Mouse (Mus musculus) hindbrain, embryonic 12.5 days (tissue): ENCODE measurements around the gene Ascl4. TPM values are rescaled to one million over a fixed set of nuclear protein-coding genes. Genes with fewer than 3 reads are reported as not detected.

Source experiments
- ATAC-seq: fragments of 200-750 bp; cut with Nextera tagmentation; 2 replicates; pipeline ENCODE4 v1.8.0; 2017; ENCODE audit warnings: moderate TSS enrichment; ENCODE audit not compliant: low FRiP score
- H3K27ac ChIP-seq: fragments of 300-500 bp; sonication (generic); 2 replicates; pipeline ENCODE4 v1.5.1; 2016; ENCODE audit warnings: mild to moderate bottlenecking
- H3K27me3 ChIP-seq: fragments of 300-500 bp; sonication (generic); 2 replicates; pipeline ENCODE4 v1.6.1; 2016; ENCODE audit warnings: mild to moderate bottlenecking
- H3K36me3 ChIP-seq: fragments of 300-500 bp; sonication (generic); 2 replicates; pipeline ENCODE4 v1.6.1; 2016; ENCODE audit warnings: mild to moderate bottlenecking
- H3K4me1 ChIP-seq: fragments of 300-500 bp; sonication (generic); 2 replicates; pipeline ENCODE4 v1.6.1; 2016
- H3K4me2 ChIP-seq: fragments of 300-500 bp; sonication (generic); replicated peaks from 2 replicates; pipeline ENCODE4 v1.6.1; 2016; ENCODE audit warnings: mild to moderate bottlenecking
- H3K4me3 ChIP-seq: fragments of 300-500 bp; sonication (generic); 2 replicates; pipeline ENCODE4 v1.5.1; 2016; ENCODE audit warnings: mild to moderate bottlenecking
- H3K9ac ChIP-seq: fragments of 300-500 bp; sonication (generic); 2 replicates; pipeline ENCODE4 v1.6.1; 2016; ENCODE audit warnings: mild to moderate bottlenecking, moderate library complexity
- H3K9me3 ChIP-seq: fragments of 300-500 bp; sonication (generic); replicated peaks from 2 replicates; pipeline ENCODE4 v1.6.1; 2016; ENCODE audit warnings: mild to moderate bottlenecking
- WGBS: fragments of 180-500 bp; shearing (Covaris S2); methylation state at CpG from one replicate; pipeline ENCODE4 v1.1.7; 2016; 5-methylcytosine and 5-hydroxymethylcytosine counted together
- polyA plus RNA-seq: library from polyadenylated mRNA; unstranded; fragments of >200 nt; fragmentation: Nextera tagmentation; extraction: Ambion mirVana; gene quantifications from 2 replicates; pipeline ENCODE4 v1.2.1, GENCODE M21; 2016

Gene Ascl4
- polyA plus RNA-seq = 0.53 and 0.59 TPM in 2 replicates

GRCm38 (mm10) chr10:85927676-85928445, at the start of gene Ascl4:
Gene Ascl4, plus strand, starts transcription at chr10:85927681.
- Histone ChIP-seq H3K27me3 (peaks cover 27% of the 10 kb centered on the region), H3K4me3 (peak within 1 kb of the TSS; percentile 57), H3K9ac (peak within 1 kb of the TSS; percentile 64), H3K4me2 (peak within 1 kb of the TSS; percentile 91), H3K27ac (no peak within 1 kb of the TSS), H3K9me3 (no peaks in the 10 kb centered on the region), H3K36me3 (no peaks in the 10 kb centered on the region), H3K4me1 (peaks cover 13% of the 10 kb centered on the region)
- ATAC-seq = peak; percentile 7; the same call in 1 of the 2 replicates
- 2% methylated on average over 23 of the region's 23 CpGs for WGBS

- 91% methylated on average over 8 of the region's 8 CpGs for WGBS
- H3K4me1 ChIP-seq = no peaks in the 10 kb centered on the region
- H3K27me3 ChIP-seq = no peaks in the 10 kb centered on the region
- H3K9ac ChIP-seq = no peak overlapping the region
- no peak overlapping the region for H3K27ac ChIP-seq
- no peak overlapping the region for H3K4me2 ChIP-seq
- no peak for ATAC-seq
- no peaks in the 10 kb centered on the region for H3K9me3 ChIP-seq
- peaks cover 87% of the 10 kb centered on the region for H3K36me3 ChIP-seq
- no peak overlapping the region for H3K4me3 ChIP-seq
Observed at GRCm38 (mm10) chr10:85879886-85880486, 47.5 kb upstream of the Ascl4 start.

- Histone ChIP-seq H3K27ac (peak within 1 kb of the TSS; percentile 88), H3K27me3 (peaks cover 5% of the 10 kb centered on the region; the same call in 1 of the 2 replicates), H3K9ac (peak within 1 kb of the TSS; percentile 90), H3K9me3 (no peaks in the 10 kb centered on the region), H3K4me1 (peaks cover 16% of the 10 kb centered on the region), H3K4me3 (peak within 1 kb of the TSS; percentile 98), H3K36me3 (peaks cover 24% of the 10 kb centered on the region), H3K4me2 (peak within 1 kb of the TSS; percentile 82)
- under 1% methylated on average over 90 of the region's 90 CpGs for WGBS
- peak; percentile 99 for ATAC-seq
Observed at GRCm38 (mm10) chr10:85916498-85917309, 10.8 kb upstream of the Ascl4 start, which contains the start of gene Prdm4. Gene Prdm4, minus strand, starts transcription at chr10:85917142.

- Histone ChIP-seq H3K36me3 (no peaks in the 10 kb centered on the region), H3K4me3 (peak overlapping the region; percentile 57), H3K9me3 (no peaks in the 10 kb centered on the region), H3K4me2 (peak overlapping the region; percentile 91), H3K4me1 (peaks cover 13% of the 10 kb centered on the region), H3K9ac (peak overlapping the region; percentile 64), H3K27me3 (peaks cover 24% of the 10 kb centered on the region), H3K27ac (no peak overlapping the region)
- ATAC-seq = peak; percentile 90
- WGBS = under 1% methylated on average over 63 of the region's 63 CpGs
Observed at GRCm38 (mm10) chr10:85928499-85929207, 1.2 kb downstream of the Ascl4 start.

GRCm38 (mm10) chr10:85929208-85929591, 1.7 kb downstream of the Ascl4 start:
- no peak overlapping the region for H3K27ac ChIP-seq
- 60% methylated on average over 11 of the region's 11 CpGs for WGBS
- H3K4me1 ChIP-seq = peaks cover 13% of the 10 kb centered on the region
- peaks cover 23% of the 10 kb centered on the region for H3K27me3 ChIP-seq
- peak overlapping the region; percentile 47; the same call in 1 of the 2 replicates for H3K9ac ChIP-seq
- 0 out of 2 replicates have a peak, but pooled peaks have one; percentile 41 for ATAC-seq
- no peaks in the 10 kb centered on the region for H3K9me3 ChIP-seq
- peak overlapping the region; percentile 57 for H3K4me3 ChIP-seq
- peak overlapping the region; percentile 91 for H3K4me2 ChIP-seq
- H3K36me3 ChIP-seq = no peaks in the 10 kb centered on the region

- H3K4me3 ChIP-seq = no peak overlapping the region
- H3K9me3 ChIP-seq = no peaks in the 10 kb centered on the region
- H3K27me3 ChIP-seq = peaks cover 23% of the 10 kb centered on the region
- H3K4me2 ChIP-seq = no peak overlapping the region
- ATAC-seq = no peak
- H3K9ac ChIP-seq = no peak overlapping the region
- H3K4me1 ChIP-seq = peaks cover 13% of the 10 kb centered on the region
- WGBS = 95% methylated on average over 11 of the region's 11 CpGs
- H3K36me3 ChIP-seq = no peaks in the 10 kb centered on the region
- H3K27ac ChIP-seq = no peak overlapping the region
Observed at GRCm38 (mm10) chr10:85929962-85930361, 2.5 kb downstream of the Ascl4 start.

- Histone ChIP-seq H3K36me3 (peaks cover 61% of the 10 kb centered on the region), H3K9ac (no peak overlapping the region), H3K4me3 (no peak overlapping the region), H3K4me2 (no peak overlapping the region), H3K27me3 (no peaks in the 10 kb centered on the region), H3K27ac (no peak overlapping the region), H3K9me3 (no peaks in the 10 kb centered on the region), H3K4me1 (no peaks in the 10 kb centered on the region)
- WGBS = 94% methylated on average over 6 of the region's 6 CpGs
- no peak for ATAC-seq
Observed at GRCm38 (mm10) chr10:85936280-85936965, 8.9 kb downstream of the Ascl4 start.

GRCm38 (mm10) chr10:85948483-85949196, 21.2 kb downstream of the Ascl4 start:
- Histone ChIP-seq H3K27me3 (no peaks in the 10 kb centered on the region), H3K4me3 (no peak overlapping the region), H3K9me3 (no peaks in the 10 kb centered on the region), H3K4me2 (no peak overlapping the region), H3K27ac (no peak overlapping the region), H3K9ac (no peak overlapping the region), H3K4me1 (no peaks in the 10 kb centered on the region), H3K36me3 (peaks cover 83% of the 10 kb centered on the region)
- 76% methylated on average over 8 of the region's 8 CpGs for WGBS
- ATAC-seq = no peak

- Histone ChIP-seq H3K4me3 (no peak overlapping the region), H3K27me3 (no peaks in the 10 kb centered on the region), H3K4me2 (no peak overlapping the region), H3K9ac (no peak overlapping the region), H3K36me3 (peaks cover 70% of the 10 kb centered on the region), H3K4me1 (peaks cover 8% of the 10 kb centered on the region), H3K27ac (no peak overlapping the region), H3K9me3 (no peaks in the 10 kb centered on the region)
- WGBS = 90% methylated on average over 6 of the region's 6 CpGs
- no peak for ATAC-seq
Observed at GRCm38 (mm10) chr10:85951765-85952443, 24.4 kb downstream of the Ascl4 start.

GRCm38 (mm10) chr10:85953401-85953800, 25.9 kb downstream of the Ascl4 start:
- Histone ChIP-seq H3K4me3 (no peak overlapping the region), H3K9me3 (no peaks in the 10 kb centered on the region), H3K9ac (no peak overlapping the region), H3K36me3 (peaks cover 61% of the 10 kb centered on the region), H3K4me1 (peaks cover 8% of the 10 kb centered on the region), H3K27ac (no peak overlapping the region), H3K4me2 (no peak overlapping the region), H3K27me3 (no peaks in the 10 kb centered on the region)
- ATAC-seq = no peak
- 89% methylated on average over 3 of the region's 3 CpGs for WGBS
